Mouse (Mus musculus): ENCODE data around the gene Tom1. TPM values are rescaled to one million over a fixed set of nuclear protein-coding genes. Genes with fewer than 3 reads are reported as not detected.

Gene Tom1
- total RNA-seq (2021) = 10 to 100 TPM; 34.4 to 42.1 TPM

- DNase-seq (ENCODE audit: extremely low spot score in 1 of 2, low spot score in 2 of 2) = peak; percentile 98 to 99
- intact Hi-C loops (cut with DNase I) = no loop called here
Observed at GRCm38 (mm10) chr8:75033511-75034243, at the start of gene Tom1. TSS of gene Tom1 (plus strand) at chr8:75033705.

- intact Hi-C loops (cut with DNase I) = no loop called here
- no peak for DNase-seq (ENCODE audit: extremely low spot score in 1 of 2, low spot score in 2 of 2)
Observed at GRCm38 (mm10) chr8:74987436-74987835, 46.1 kb upstream of the Tom1 start.

DNA sequence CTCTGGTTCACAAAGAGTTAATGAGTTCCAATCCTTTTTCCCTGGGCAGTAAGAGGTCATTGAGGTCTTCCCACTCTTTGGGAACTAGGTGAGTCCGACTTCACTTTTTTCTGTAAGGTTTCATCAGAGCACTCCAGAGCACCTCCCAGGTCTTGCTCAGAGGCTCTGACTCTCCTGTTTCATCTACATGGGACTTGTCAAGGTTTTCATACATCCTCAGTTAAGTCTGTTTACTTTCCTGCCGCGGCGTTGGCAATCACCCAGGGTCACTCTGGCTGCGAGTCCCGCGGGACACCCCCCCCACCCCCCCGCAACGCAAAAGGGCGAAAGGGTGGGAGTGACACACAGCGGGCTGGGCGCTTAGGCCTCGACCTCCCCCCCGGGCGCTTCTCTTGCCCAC, 43.5 kb upstream of the Tom1 start:
- intact Hi-C loops (cut with DNase I) = no loop called here
- DNase-seq (ENCODE audit: extremely low spot score in 1 of 2, low spot score in 2 of 2) = peak in 1 of 2 experiments; percentile 36

DNA sequence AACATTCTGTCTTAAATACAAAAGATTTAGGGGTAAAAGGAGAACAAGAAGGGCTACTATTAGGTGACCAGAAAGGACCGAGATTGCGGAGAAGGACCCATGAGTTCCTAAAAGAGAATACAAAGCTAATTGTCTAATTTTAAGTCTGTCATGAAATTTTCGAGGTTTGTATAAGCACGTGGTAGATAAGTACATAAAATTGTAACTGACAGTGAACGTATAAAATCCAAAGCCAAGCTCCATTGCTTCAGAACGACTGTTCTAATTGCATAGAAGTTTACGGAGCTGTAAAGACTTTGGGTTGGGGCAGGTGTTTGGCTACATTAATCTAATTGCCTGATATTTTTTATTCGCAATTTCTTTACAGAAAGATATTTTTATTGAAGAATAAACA, 40.4 kb upstream of the Tom1 start, which contains the start of gene Hmgxb4:
Gene Hmgxb4, plus strand, starts transcription at position 276 of the 394 bp plus-strand sequence.
- DNase-seq (ENCODE audit: extremely low spot score in 1 of 2, low spot score in 2 of 2) = no peak
- intact Hi-C loops (cut with DNase I) = no loop called here

DNA sequence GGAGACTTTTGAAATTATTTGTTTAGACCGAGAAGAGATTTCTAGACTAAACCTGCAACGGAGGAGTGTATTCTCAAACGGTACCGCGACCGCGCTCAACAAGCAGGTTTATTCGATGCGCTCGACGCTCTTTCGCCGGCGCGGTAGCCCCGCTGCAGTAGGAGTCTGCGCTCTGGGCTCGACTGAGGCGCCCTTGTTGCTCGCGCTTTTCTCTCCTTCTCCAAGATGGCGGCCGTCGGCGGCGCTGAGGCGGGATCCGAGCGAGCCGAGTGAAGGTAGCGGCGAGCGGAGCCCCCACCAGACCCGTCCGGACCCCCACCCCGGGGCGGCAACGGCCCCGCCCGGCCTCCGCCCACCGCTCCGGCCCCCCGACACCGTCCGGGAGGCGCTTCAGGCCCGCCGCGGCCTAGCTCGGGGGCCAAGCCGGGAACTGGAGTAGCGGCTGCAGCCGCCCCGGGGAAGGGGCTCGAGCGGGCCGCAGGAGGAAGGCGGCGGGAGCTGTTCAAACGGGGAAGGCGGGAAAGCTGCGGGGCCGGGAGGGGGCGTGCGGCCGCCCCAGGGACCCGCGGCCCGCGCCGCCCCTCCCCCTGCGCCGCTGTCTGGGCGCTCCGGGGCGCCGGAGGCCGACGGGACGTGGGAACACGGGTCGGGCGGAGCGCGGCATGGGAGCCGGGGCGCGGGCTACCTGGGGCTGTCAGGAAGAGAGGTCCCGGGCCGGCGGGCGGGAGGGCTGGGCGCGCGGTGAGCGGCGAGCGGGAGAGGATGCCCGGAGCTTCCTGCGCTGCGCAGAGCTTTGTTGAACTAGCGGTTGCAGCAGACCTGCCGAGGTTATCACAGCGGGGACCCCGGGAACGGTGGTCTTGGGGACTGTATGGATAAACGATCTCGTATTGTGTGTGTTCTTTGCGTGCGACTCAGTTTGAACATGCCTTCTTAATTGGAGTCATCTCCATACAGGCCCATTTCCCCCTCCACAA, 39.7 kb upstream of the Tom1 start:
- intact Hi-C loops (cut with DNase I) = no loop called here
- DNase-seq (ENCODE audit: extremely low spot score in 1 of 2, low spot score in 2 of 2) = peak; percentile 84 to 91

- intact Hi-C loops (cut with DNase I) = no loop called here
- no peak for DNase-seq (ENCODE audit: extremely low spot score in 1 of 2, low spot score in 2 of 2)
Observed at GRCm38 (mm10) chr8:74994540-74994939, 39.0 kb upstream of the Tom1 start.

- no peak for DNase-seq (ENCODE audit: extremely low spot score in 1 of 2, low spot score in 2 of 2)
- intact Hi-C loops (cut with DNase I) = no loop called here
Observed at GRCm38 (mm10) chr8:75000431-75000830, 33.1 kb upstream of the Tom1 start.

- no peak for DNase-seq (ENCODE audit: extremely low spot score in 1 of 2, low spot score in 2 of 2)
- intact Hi-C loops (cut with DNase I) = no loop called here
Observed at GRCm38 (mm10) chr8:75008826-75009225, 24.7 kb upstream of the Tom1 start.

DNA sequence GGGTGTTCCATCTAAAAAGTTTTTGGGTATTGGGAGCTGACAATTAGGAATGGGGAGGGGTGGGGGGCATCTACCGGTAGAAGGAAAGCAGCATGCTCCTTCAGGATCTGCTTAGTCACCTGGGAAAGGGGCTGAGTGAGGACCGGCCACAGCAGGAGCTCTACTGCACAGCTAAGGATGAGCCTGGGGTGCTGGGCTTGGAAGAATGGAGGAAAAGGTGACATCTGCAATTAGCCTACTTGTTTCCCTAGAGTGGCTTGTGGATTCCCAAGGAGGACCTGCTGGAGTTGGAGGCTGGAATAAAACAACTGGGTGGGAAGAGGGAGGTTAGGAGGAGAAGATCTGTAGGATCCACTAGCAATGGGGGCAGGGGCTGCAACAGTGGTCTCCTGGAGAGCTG, 19.9 kb upstream of the Tom1 start:
- no peak for DNase-seq (ENCODE audit: extremely low spot score in 1 of 2, low spot score in 2 of 2)
- intact Hi-C loops (cut with DNase I) = no loop called here

- DNase-seq (ENCODE audit: extremely low spot score in 1 of 2, low spot score in 2 of 2) = no peak
- intact Hi-C loops (cut with DNase I) = no loop called here
Observed at GRCm38 (mm10) chr8:75013964-75014363, 19.5 kb upstream of the Tom1 start.

DNA sequence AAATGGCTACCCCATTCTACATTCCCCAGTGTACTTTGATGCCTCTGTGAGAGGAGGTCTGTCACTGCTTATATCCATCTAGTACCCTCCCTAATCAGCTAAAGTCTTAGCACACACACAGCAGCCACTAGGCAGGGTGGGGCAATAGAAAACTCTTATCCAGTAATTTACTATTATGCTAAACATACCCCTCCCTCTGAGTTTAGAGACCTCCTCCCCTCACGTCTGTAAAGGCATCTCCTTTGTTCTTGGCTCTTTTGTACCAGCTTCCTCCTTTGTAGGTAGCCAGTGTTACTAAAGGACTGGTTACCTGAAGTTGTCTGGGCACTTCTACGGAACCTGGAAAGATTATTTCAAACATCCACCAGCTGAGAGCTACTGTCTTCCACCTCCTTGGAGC, 17.5 kb upstream of the Tom1 start:
- DNase-seq (ENCODE audit: extremely low spot score in 1 of 2, low spot score in 2 of 2) = no peak
- intact Hi-C loops (cut with DNase I) = no loop called here

- intact Hi-C loops (cut with DNase I) = no loop called here
- no peak for DNase-seq (ENCODE audit: extremely low spot score in 1 of 2, low spot score in 2 of 2)
Observed at GRCm38 (mm10) chr8:75016422-75016821, 17.1 kb upstream of the Tom1 start.

DNA sequence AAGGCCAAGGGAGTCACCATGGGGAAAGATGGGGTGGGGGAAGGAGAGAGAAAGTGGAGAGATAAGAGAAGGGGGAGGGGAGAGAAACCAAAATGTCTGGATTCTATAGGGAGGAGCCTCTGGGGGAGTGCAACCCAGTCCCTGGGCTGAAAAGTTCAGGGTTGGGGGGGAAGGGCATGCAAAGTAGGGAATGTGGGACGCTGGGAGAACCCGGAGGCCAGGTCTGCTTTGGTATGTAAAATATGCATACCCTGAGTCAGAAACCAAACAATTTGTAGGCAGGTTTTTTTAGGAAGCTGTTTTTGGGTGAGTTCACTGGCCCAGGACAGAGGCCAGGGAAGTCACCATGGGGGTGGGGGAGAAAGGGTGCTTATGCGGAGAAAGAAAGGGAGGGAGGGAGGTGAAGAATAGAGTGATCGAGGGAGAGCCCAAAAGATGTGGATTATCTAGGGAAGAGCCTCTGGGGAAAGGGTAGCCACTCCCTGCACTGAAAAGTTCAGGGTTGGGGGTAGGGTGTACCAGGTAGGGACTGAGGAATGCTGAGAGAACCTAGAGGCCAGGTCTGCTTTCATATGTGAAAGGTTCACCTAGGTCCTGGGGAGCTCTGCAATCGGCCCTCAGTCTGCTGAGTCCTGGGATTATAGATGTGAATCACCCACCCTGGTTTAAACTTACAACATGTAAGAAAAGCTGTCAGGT, 15.1 kb upstream of the Tom1 start:
- intact Hi-C loops (cut with DNase I) = no loop called here
- DNase-seq (ENCODE audit: extremely low spot score in 1 of 2, low spot score in 2 of 2) = no peak

DNA sequence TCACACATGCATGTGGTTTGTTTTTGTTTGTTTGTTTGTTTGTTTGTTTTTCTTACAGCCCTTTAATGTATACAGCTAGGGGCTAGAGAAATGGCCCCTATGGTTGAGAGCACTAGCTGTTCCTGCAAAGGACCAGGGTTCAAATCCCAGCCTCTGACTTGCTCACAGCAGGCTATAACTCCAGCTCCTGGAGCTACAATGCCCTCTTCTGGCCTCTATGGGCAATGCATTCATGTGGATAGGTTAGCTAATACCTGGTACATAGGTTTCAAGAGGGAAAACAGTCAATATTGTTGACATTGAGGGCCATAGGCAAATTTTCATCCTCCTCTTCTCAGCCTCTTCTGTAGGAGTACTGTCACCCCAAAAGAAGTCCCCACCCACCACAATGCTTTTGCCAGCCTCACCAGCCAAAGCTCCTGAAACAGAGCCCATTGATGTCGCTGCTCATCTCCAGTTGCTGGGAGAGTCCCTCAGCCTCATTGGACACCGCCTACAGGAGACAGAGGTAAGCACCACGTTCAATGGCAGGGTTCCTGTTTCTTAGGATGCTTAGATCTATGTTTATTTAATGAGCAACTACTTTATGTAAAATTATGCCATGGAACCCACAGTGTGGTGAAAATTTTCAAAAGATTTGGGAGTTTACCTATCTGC, 9.7 kb upstream of the Tom1 start:
- intact Hi-C loops (cut with DNase I) = loop anchor here (2.0 kb wide), 1 partner anchor 27 kb away; no protein-coding TSS in a partner anchor

GRCm38 (mm10) chr8:75025809-75026208, 7.7 kb upstream of the Tom1 start:
- intact Hi-C loops (cut with DNase I) = loop anchor here (2.0 kb wide), 1 partner anchor 29 kb away; no protein-coding TSS in a partner anchor
- DNase-seq (ENCODE audit: extremely low spot score in 1 of 2, low spot score in 2 of 2) = no peak

More for the DNA sequence above, 9.7 kb upstream of the Tom1 start:
- DNase-seq (ENCODE audit: extremely low spot score in 1 of 2, low spot score in 2 of 2) = no peak

DNA sequence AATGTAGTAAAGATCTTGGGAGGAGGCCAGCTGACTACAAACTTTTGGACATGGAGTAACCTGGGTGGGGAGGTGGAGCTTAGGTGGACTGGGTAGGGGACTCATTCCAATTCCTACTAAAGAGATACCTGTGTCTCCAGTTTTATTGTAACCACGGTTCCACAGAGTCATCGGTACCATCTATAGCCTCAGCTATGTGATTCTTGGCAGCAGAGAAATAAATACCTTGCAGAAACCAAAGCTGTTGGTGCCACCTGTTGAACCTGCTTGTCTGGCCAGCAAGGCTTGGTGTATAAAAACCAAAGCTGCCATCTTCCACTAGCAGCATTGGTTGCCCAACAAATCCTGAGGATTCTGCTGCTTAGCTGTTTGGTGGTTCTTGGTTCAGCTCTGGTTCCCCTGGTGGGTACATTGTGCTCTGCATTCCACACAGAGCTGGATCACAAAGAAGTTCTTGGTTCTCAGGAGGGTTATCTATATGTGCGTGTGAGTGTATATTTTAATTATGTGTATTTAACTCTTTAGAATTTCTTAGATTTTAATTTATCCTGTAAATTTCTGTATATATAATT, 3.0 kb upstream of the Tom1 start:
- intact Hi-C loops (cut with DNase I) = no loop called here
- no peak for DNase-seq (ENCODE audit: extremely low spot score in 1 of 2, low spot score in 2 of 2)

GRCm38 (mm10) chr8:75032961-75033360, 544 bp upstream of the Tom1 start:
- no peak for DNase-seq (ENCODE audit: extremely low spot score in 1 of 2, low spot score in 2 of 2)
- intact Hi-C loops (cut with DNase I) = no loop called here

DNA sequence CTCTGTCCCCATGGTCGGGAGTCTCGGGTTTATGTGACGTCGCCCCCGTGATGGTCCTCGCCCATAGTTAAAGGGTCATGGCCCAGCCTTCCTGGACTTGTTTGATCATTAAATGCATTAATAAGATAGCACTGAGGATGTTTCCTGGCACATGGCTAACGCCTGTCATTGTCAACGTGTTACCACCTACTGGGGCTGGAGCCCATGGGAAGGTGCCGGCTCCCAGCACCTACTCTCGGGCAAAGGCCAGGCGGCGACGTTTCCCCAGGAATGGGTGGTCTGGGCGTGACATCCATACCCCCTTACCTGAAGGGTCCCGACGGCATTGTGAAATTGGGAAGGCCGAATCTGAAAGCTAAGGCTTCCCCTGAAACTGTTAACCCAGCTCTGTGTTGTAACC, 780 bp downstream of the Tom1 start:
- DNase-seq (ENCODE audit: extremely low spot score in 1 of 2, low spot score in 2 of 2) = peak in 1 of 2 experiments; percentile 57
- intact Hi-C loops (cut with DNase I) = no loop called here

Data from left cerebral cortex, postnatal 10 days (tissue).